In the genomic region with DNA sequence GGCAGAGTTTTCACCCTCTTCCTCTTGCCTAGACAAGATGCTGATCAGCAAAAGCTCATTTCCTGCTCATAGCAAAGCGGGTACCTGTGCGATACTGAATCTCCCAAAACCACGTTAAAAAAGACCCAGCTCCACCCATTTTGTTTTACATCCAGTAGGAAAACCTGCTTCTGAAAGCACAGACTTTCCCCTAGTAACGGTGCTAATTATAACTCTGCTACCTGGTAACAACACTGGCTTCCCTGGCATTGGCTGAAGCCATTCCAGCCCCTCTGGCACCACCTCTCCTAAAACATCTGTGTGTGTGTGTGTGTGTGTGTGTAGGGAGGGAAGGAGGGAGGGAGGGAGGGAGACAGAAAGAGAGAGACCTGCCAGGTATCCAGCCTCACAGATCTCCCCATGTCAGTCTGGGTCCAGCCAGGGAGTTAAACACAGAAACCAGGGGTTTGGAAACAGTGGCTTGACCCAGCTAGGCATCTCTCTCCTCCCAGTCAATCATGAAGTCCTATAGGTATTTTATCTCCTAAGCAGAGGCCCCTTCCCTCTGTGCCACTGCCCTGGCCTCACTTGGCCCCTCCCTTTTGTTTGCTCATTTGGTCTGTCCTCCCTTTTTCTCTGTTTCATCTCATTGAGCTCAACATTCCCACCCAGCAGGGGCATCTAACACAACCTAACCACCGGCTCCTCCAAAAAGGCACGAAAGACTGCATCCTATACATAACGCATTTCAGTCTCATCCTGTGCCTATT, we compare ENCODE assay signal across 8 mouse cellular contexts.
DNase-seq lines count a peak whose midpoint lies in the region; ATAC-seq and TF ChIP-seq lines count a peak whose summit lies in the region.

No protein-coding gene starts in this region.

- H3K9me3 ChIP-seq in lung, embryonic 14.5 days (ENCODE audit: low read depth, low read length) = no peaks in the 10 kb centered on the region
- H3K9me3 ChIP-seq in heart, embryonic 13.5 days = no peaks in the 10 kb centered on the region
- H3K9me3 ChIP-seq in limb, embryonic 10.5 days (replicated peaks) = no peaks in the 10 kb centered on the region

- peak; percentile 61 for DNase-seq in cerebellum, adult 9-10 months
- DNase-seq in cerebellum, postnatal 4 days (ENCODE audit: low spot score in 2 of 2) = no peak
- DNase-seq in lung, embryonic 14.5 days = peak; percentile 52
- no peak for DNase-seq in lung, postnatal 25 days (ENCODE audit: low spot score)
- no peak for DNase-seq in limb, embryonic 10.5 days (ENCODE audit: low spot score)
- DNase-seq in adrenal gland, postnatal 25 days = no peak

- no peak overlapping the region for H3K4me3 ChIP-seq in lung, embryonic 14.5 days (ENCODE audit: low read depth, low read length)
- H3K4me3 ChIP-seq in heart, embryonic 13.5 days = peak overlapping the region; percentile 20
- H3K4me3 ChIP-seq in limb, embryonic 10.5 days = no peak overlapping the region

- no peak for TF ChIP-seq CTCF in lung, embryonic 14.5 days (IDR thresholded peaks at IDR 0.05; ENCODE audit: low read depth)

- H3K27ac ChIP-seq in lung, embryonic 14.5 days (ENCODE audit: low read depth) = peak overlapping the region; percentile 38; the same call in 1 of the 2 replicates
- H3K27ac ChIP-seq in heart, embryonic 13.5 days (replicated peaks) = peak overlapping the region; percentile 90
- peak overlapping the region; percentile 28; the same call in 1 of the 2 replicates for H3K27ac ChIP-seq in limb, embryonic 10.5 days

- 17% methylated on average over 7 of the region's 7 CpGs for WGBS in lung, embryonic 14.5 days
- 19% methylated on average over 7 of the region's 7 CpGs for WGBS in heart, embryonic 13.5 days
- 31% methylated on average over 7 of the region's 7 CpGs for WGBS in limb, embryonic 10.5 days

- H3K4me2 ChIP-seq in lung, embryonic 14.5 days = no peak overlapping the region
- H3K4me2 ChIP-seq in heart, embryonic 13.5 days = peak overlapping the region; percentile 59

- H3K4me1 ChIP-seq in lung, embryonic 14.5 days (ENCODE audit: insufficient read depth) = no peaks in the 10 kb centered on the region
- H3K4me1 ChIP-seq in heart, embryonic 13.5 days = peaks cover 54% of the 10 kb centered on the region
- H3K4me1 ChIP-seq in limb, embryonic 10.5 days = peaks cover 13% of the 10 kb centered on the region

- H3K36me3 ChIP-seq in lung, embryonic 14.5 days (ENCODE audit: insufficient read depth) = no peaks in the 10 kb centered on the region
- H3K36me3 ChIP-seq in heart, embryonic 13.5 days = no peaks in the 10 kb centered on the region
- H3K36me3 ChIP-seq in limb, embryonic 10.5 days = no peaks in the 10 kb centered on the region

- peak; percentile 69; the same call in 1 of the 2 replicates for ATAC-seq in lung, embryonic 14.5 days (ENCODE audit: insufficient read depth)
- ATAC-seq in heart, embryonic 13.5 days (ENCODE audit: extremely low read depth, insufficient number of reproducible peaks, low FRiP score, low TSS enrichment) = peak; percentile 51; the same call in 1 of the 2 replicates
- no peak for ATAC-seq in erythroblast, adult 5-6 weeks (replicated peaks; ENCODE audit: low FRiP score, poor library complexity, severe bottlenecking)

- no peaks in the 10 kb centered on the region for H3K27me3 ChIP-seq in lung, embryonic 14.5 days (ENCODE audit: insufficient read depth, low read length)
- no peaks in the 10 kb centered on the region for H3K27me3 ChIP-seq in heart, embryonic 13.5 days (replicated peaks)
- no peaks in the 10 kb centered on the region for H3K27me3 ChIP-seq in limb, embryonic 10.5 days (ENCODE audit: low read depth, poor library complexity, severe bottlenecking)

- no peak overlapping the region for H3K9ac ChIP-seq in lung, embryonic 14.5 days
- peak overlapping the region; percentile 64 for H3K9ac ChIP-seq in heart, embryonic 13.5 days

Comparison
In these comparisons a context has a peak if more than half of its experiments do, and no peak if none do; other contexts are left out.
1. DNase-seq: peak in cerebellum, adult 9-10 months (single experiment) and lung, embryonic 14.5 days (single experiment); none in cerebellum, postnatal 4 days (0 of 2), lung, postnatal 25 days (single experiment), limb, embryonic 10.5 days (single experiment) and adrenal gland, postnatal 25 days (single experiment).
2. H3K27ac ChIP-seq: peak in every context shown above with its lines; median percentile 90 in heart, embryonic 13.5 days; 38 in lung, embryonic 14.5 days; 28 in limb, embryonic 10.5 days.